Mouse (Mus musculus) lung, embryonic 15.5 days (tissue): ENCODE data around the gene Fam76b. TPM values are rescaled to one million over a fixed set of nuclear protein-coding genes. Genes with fewer than 3 reads are reported as not detected.

Source experiments
- ATAC-seq: fragments of 200-750 bp; cut with Nextera tagmentation; 2 replicates; pipeline ENCODE4 v1.8.0; 2017; ENCODE audit warnings: moderate number of reproducible peaks, borderline replicate concordance; ENCODE audit not compliant: low FRiP score, low TSS enrichment; ENCODE audit errors: extremely low read depth
- H3K27ac ChIP-seq: fragments of 300-500 bp; sonication (generic); 2 replicates; pipeline ENCODE4 v1.5.1; 2015; ENCODE audit warnings: moderate library complexity, mild to moderate bottlenecking, inconsistent platforms
- H3K27me3 ChIP-seq: fragments of 300-500 bp; sonication (generic); 2 replicates; pipeline ENCODE4 v1.6.1; 2015; ENCODE audit warnings: inconsistent platforms
- H3K36me3 ChIP-seq: fragments of 300-500 bp; sonication (generic); 2 replicates; pipeline ENCODE4 v1.6.1; 2015; ENCODE audit warnings: inconsistent platforms
- H3K4me1 ChIP-seq: fragments of 300-500 bp; sonication (generic); 2 replicates; pipeline ENCODE4 v1.6.1; 2015; ENCODE audit warnings: inconsistent platforms
- H3K4me2 ChIP-seq: fragments of 300-500 bp; sonication (generic); 2 replicates; pipeline ENCODE4 v1.6.1; 2015; ENCODE audit warnings: inconsistent platforms, mild to moderate bottlenecking, moderate library complexity
- H3K4me3 ChIP-seq: fragments of 300-500 bp; sonication (generic); 2 replicates; pipeline ENCODE4 v1.5.1; 2015; ENCODE audit warnings: mild to moderate bottlenecking, inconsistent platforms
- H3K9ac ChIP-seq: fragments of 300-500 bp; sonication (generic); 2 replicates; pipeline ENCODE4 v1.6.1; 2015; ENCODE audit warnings: inconsistent platforms
- H3K9me3 ChIP-seq: fragments of 300-500 bp; sonication (generic); 2 replicates; pipeline ENCODE4 v1.6.1; 2016; ENCODE audit warnings: inconsistent platforms
- WGBS: fragments of 180-500 bp; shearing (Covaris S2); methylation state at CpG from one replicate; pipeline ENCODE4 v1.1.7; 2015; 5-methylcytosine and 5-hydroxymethylcytosine counted together
- polyA plus RNA-seq: library from polyadenylated mRNA; unstranded; fragments of >200 nt; fragmentation: Nextera tagmentation; extraction: Ambion mirVana; gene quantifications from 2 replicates; pipeline ENCODE4 v1.2.1, GENCODE M21; 2015

Gene Fam76b
- polyA plus RNA-seq, 1 experiment from 2014 or later = 26.6 TPM

- 23% methylated on average over 2 of the region's 2 CpGs for WGBS
- Histone ChIP-seq H3K27me3 (no peaks in the 10 kb centered on the region), H3K9ac (no peak overlapping the region), H3K27ac (no peak overlapping the region), H3K4me2 (no peak overlapping the region), H3K4me3 (no peak overlapping the region), H3K4me1 (no peaks in the 10 kb centered on the region), H3K36me3 (no peaks in the 10 kb centered on the region), H3K9me3 (no peaks in the 10 kb centered on the region)
- ATAC-seq = no peak
Measured at GRCm38 (mm10) chr9:13875340-13875739, 47.8 kb downstream of the Fam76b start.

GRCm38 (mm10) chr9:13880761-13881160 is 53.2 kb downstream of the Fam76b start:
- H3K4me1 ChIP-seq = no peaks in the 10 kb centered on the region
- 31% methylated on average over 1 of the region's 1 CpGs for WGBS
- H3K27me3 ChIP-seq = no peaks in the 10 kb centered on the region
- H3K9ac ChIP-seq = no peak overlapping the region
- ATAC-seq = no peak
- no peaks in the 10 kb centered on the region for H3K36me3 ChIP-seq
- no peak overlapping the region for H3K4me2 ChIP-seq
- H3K27ac ChIP-seq = no peak overlapping the region
- no peaks in the 10 kb centered on the region for H3K9me3 ChIP-seq
- no peak overlapping the region for H3K4me3 ChIP-seq

GRCm38 (mm10) chr9:13882478-13882877 is 55.0 kb downstream of the Fam76b start:
- no peak overlapping the region for H3K4me2 ChIP-seq
- no peak for ATAC-seq
- no peaks in the 10 kb centered on the region for H3K9me3 ChIP-seq
- no peaks in the 10 kb centered on the region for H3K4me1 ChIP-seq
- no peak overlapping the region for H3K9ac ChIP-seq
- no peaks in the 10 kb centered on the region for H3K36me3 ChIP-seq
- no peak overlapping the region for H3K27ac ChIP-seq
- no peaks in the 10 kb centered on the region for H3K27me3 ChIP-seq
- WGBS = 10% methylated on average over 2 of the region's 2 CpGs
- no peak overlapping the region for H3K4me3 ChIP-seq

- ATAC-seq = no peak
- Histone ChIP-seq H3K9ac (no peak overlapping the region), H3K4me2 (no peak overlapping the region), H3K9me3 (peaks cover 4% of the 10 kb centered on the region; the same call in 1 of the 2 replicates), H3K4me3 (no peak overlapping the region), H3K36me3 (no peaks in the 10 kb centered on the region), H3K27ac (no peak overlapping the region), H3K27me3 (no peaks in the 10 kb centered on the region), H3K4me1 (peaks cover 8% of the 10 kb centered on the region; the same call in 1 of the 2 replicates)
- WGBS = 72% methylated on average over 5 of the region's 5 CpGs
Measured at GRCm38 (mm10) chr9:13888981-13889380, 61.5 kb downstream of the Fam76b start.

- 7% methylated on average over 9 of the region's 9 CpGs for WGBS
- H3K4me2 ChIP-seq = no peak overlapping the region
- peaks cover 8% of the 10 kb centered on the region; the same call in 1 of the 2 replicates for H3K4me1 ChIP-seq
- H3K36me3 ChIP-seq = no peaks in the 10 kb centered on the region
- no peak overlapping the region for H3K27ac ChIP-seq
- no peak overlapping the region for H3K4me3 ChIP-seq
- H3K9me3 ChIP-seq = peaks cover 4% of the 10 kb centered on the region; the same call in 1 of the 2 replicates
- H3K27me3 ChIP-seq = no peaks in the 10 kb centered on the region
- ATAC-seq = peak; percentile 80
- no peak overlapping the region for H3K9ac ChIP-seq
Measured at GRCm38 (mm10) chr9:13889657-13890056, 62.1 kb downstream of the Fam76b start.

GRCm38 (mm10) chr9:13890171-13890570 is 62.7 kb downstream of the Fam76b start:
- no peak overlapping the region for H3K4me3 ChIP-seq
- no peak overlapping the region for H3K9ac ChIP-seq
- H3K36me3 ChIP-seq = no peaks in the 10 kb centered on the region
- peak; percentile 59; the same call in 1 of the 2 replicates for ATAC-seq
- WGBS = 27% methylated on average over 5 of the region's 5 CpGs
- H3K4me2 ChIP-seq = no peak overlapping the region
- H3K9me3 ChIP-seq = peaks cover 4% of the 10 kb centered on the region; the same call in 1 of the 2 replicates
- peaks cover 8% of the 10 kb centered on the region; the same call in 1 of the 2 replicates for H3K4me1 ChIP-seq
- H3K27ac ChIP-seq = no peak overlapping the region
- H3K27me3 ChIP-seq = no peaks in the 10 kb centered on the region

GRCm38 (mm10) chr9:13891888-13892287 is 64.4 kb downstream of the Fam76b start:
- 93% methylated on average over 6 of the region's 6 CpGs for WGBS

GRCm38 (mm10) chr9:13893044-13893443 is 65.5 kb downstream of the Fam76b start:
- H3K9me3 ChIP-seq = peaks cover 4% of the 10 kb centered on the region; the same call in 1 of the 2 replicates
- H3K27ac ChIP-seq = no peak overlapping the region
- no peaks in the 10 kb centered on the region for H3K36me3 ChIP-seq
- no peaks in the 10 kb centered on the region for H3K27me3 ChIP-seq
- no peak overlapping the region for H3K4me3 ChIP-seq
- no peak for ATAC-seq
- 39% methylated on average over 4 of the region's 4 CpGs for WGBS
- H3K9ac ChIP-seq = no peak overlapping the region
- peaks cover 8% of the 10 kb centered on the region; the same call in 1 of the 2 replicates for H3K4me1 ChIP-seq
- no peak overlapping the region for H3K4me2 ChIP-seq

More at GRCm38 (mm10) chr9:13891888-13892287, 64.4 kb downstream of the Fam76b start:
- H3K4me1 ChIP-seq = peaks cover 8% of the 10 kb centered on the region; the same call in 1 of the 2 replicates
- peaks cover 4% of the 10 kb centered on the region; the same call in 1 of the 2 replicates for H3K9me3 ChIP-seq
- H3K27ac ChIP-seq = no peak overlapping the region
- no peaks in the 10 kb centered on the region for H3K36me3 ChIP-seq
- no peaks in the 10 kb centered on the region for H3K27me3 ChIP-seq
- no peak for ATAC-seq
- H3K4me3 ChIP-seq = no peak overlapping the region
- no peak overlapping the region for H3K4me2 ChIP-seq
- H3K9ac ChIP-seq = no peak overlapping the region

- ATAC-seq = no peak
- Histone ChIP-seq H3K36me3 (no peaks in the 10 kb centered on the region), H3K27me3 (no peaks in the 10 kb centered on the region), H3K9ac (no peak overlapping the region), H3K4me2 (no peak overlapping the region), H3K27ac (no peak overlapping the region), H3K4me1 (peaks cover 8% of the 10 kb centered on the region; the same call in 1 of the 2 replicates), H3K9me3 (peaks cover 4% of the 10 kb centered on the region; the same call in 1 of the 2 replicates), H3K4me3 (no peak overlapping the region)
- WGBS = 35% methylated on average over 8 of the region's 8 CpGs
Measured at GRCm38 (mm10) chr9:13894491-13894890, 67.0 kb downstream of the Fam76b start.

GRCm38 (mm10) chr9:13894936-13895335 is 67.4 kb downstream of the Fam76b start:
- no peak overlapping the region for H3K27ac ChIP-seq
- H3K27me3 ChIP-seq = no peaks in the 10 kb centered on the region
- no peak for ATAC-seq
- H3K9ac ChIP-seq = no peak overlapping the region
- H3K9me3 ChIP-seq = peaks cover 4% of the 10 kb centered on the region; the same call in 1 of the 2 replicates
- peaks cover 5% of the 10 kb centered on the region; the same call in 1 of the 2 replicates for H3K4me1 ChIP-seq
- H3K4me3 ChIP-seq = no peak overlapping the region
- H3K36me3 ChIP-seq = no peaks in the 10 kb centered on the region
- H3K4me2 ChIP-seq = no peak overlapping the region
- 76% methylated on average over 7 of the region's 7 CpGs for WGBS

GRCm38 (mm10) chr9:13896055-13896454 is 68.5 kb downstream of the Fam76b start:
- no peak overlapping the region for H3K9ac ChIP-seq
- H3K9me3 ChIP-seq = peaks cover 4% of the 10 kb centered on the region; the same call in 1 of the 2 replicates
- ATAC-seq = no peak
- no peak overlapping the region for H3K4me2 ChIP-seq
- H3K36me3 ChIP-seq = no peaks in the 10 kb centered on the region
- no peaks in the 10 kb centered on the region for H3K4me1 ChIP-seq
- H3K4me3 ChIP-seq = no peak overlapping the region
- WGBS = 70% methylated on average over 6 of the region's 6 CpGs
- no peaks in the 10 kb centered on the region for H3K27me3 ChIP-seq
- no peak overlapping the region for H3K27ac ChIP-seq

- ATAC-seq = no peak
- H3K9ac ChIP-seq = no peak overlapping the region
Measured at GRCm38 (mm10) chr9:13898510-13899305, 71.2 kb downstream of the Fam76b start.

More at GRCm38 (mm10) chr9:13898510-13899305, 71.2 kb downstream of the Fam76b start:
- no peak overlapping the region for H3K4me2 ChIP-seq
- no peaks in the 10 kb centered on the region for H3K27me3 ChIP-seq
- no peaks in the 10 kb centered on the region for H3K36me3 ChIP-seq
- H3K9me3 ChIP-seq = no peaks in the 10 kb centered on the region
- H3K4me1 ChIP-seq = no peaks in the 10 kb centered on the region
- no peak overlapping the region for H3K27ac ChIP-seq
- no peak overlapping the region for H3K4me3 ChIP-seq
- WGBS = 68% methylated on average over 19 of the region's 19 CpGs
